Mouse (Mus musculus) MN1 (cell line): ENCODE data around the gene Gm45140.

Source experiments
- DNase-seq: peaks from one replicate; pipeline ENCODE4 v3.0.0-alpha.2; 2016; ENCODE audit warnings: low spot score

Gm45140 gene

DNA sequence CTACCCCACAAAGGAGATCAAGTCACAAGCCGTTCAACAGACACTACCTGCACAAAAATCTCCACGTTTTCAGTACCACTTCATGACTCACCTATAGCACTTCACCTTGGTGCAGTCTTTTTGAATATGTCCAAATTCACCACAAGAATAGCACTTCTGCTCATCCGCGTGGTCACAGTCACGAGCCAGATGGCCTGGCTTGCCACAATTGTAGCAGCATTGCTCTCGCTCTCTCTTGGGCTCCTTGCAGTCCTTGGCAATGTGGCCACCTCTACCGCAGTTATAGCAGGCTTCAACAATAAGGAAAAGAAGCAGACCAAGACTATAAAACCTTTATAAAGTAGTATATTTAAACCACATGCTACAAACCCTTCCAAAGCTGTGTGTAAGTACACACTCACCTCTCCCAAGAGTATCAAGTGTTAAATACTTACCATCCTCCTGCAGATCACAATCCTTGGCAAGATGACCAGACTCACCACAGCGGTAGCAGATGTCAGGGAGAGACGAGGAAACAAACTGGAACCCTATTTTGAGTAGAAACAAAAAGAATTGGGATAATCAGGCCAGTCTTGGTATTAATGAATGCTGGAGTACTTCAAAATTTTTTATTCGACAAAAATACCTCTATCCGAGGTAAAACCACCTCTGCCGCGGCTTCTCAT lies 9.6 kb upstream of the Gm45140 start:
- no peak for DNase-seq

GRCm38 (mm10) chr6:87842254-87842653 lies 6.7 kb upstream of the Gm45140 start:
- peak; percentile 45 for DNase-seq

GRCm38 (mm10) chr6:87841635-87842034 lies 6.0 kb upstream of the Gm45140 start:
- DNase-seq, result no peak

DNA sequence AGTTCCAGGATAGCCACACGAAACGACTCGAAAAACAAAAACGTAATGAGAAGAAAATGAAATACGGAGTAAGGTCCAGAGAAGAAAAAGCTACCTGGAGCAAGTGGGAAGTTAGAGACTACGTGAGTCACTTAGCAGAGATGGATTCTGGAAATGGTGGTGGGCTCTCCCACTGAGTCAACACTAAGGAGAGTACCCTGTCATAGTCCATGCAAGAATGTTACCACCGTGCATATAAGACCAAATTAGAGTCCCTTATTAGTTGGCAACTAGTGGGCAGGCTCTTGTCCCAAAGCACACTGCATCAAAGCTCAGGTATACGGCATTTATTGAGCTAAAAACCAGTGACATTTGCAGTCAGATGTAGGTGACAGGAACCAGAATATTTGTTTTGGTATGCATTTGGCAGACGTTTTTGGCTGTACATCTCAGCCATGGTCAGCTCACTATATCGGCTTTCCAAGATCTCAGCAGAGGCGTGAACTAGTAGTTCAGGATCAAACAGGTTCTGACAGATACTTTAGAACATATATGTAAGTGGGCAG lies 4.3 kb upstream of the Gm45140 start:
- DNase-seq, result no peak

GRCm38 (mm10) chr6:87838551-87839197 lies 3.1 kb upstream of the Gm45140 start, which contains the start of gene Isy1:
Gene Isy1 (minus strand): TSS chr6:87838798.
- DNase-seq, result peak; percentile 98

GRCm38 (mm10) chr6:87820366-87820765 lies 15.2 kb downstream of the Gm45140 start:
- no peak for DNase-seq

- no peak for DNase-seq
These were observed 21.1 kb downstream of the Gm45140 start for GRCm38 (mm10) chr6:87814486-87814885.

DNA sequence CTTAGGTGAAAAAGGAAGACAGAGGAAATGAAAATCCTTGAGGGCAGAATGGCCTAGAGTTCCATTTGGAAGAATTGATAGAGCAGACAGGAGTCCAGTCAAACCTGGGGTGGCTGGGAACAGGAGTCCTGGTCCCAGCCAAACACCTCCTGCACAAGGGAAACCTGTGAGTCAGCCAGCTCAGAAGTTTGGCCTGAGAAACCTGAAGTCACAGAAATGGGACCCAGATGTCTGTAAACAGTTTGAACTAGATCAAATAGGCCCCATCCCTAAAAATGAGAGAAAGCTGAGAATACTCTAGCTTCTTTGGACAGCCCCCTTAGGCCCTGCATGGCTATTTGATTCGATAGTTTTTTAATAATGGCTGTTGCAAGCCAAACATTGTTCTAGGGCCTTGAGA lies 22.9 kb downstream of the Gm45140 start:
- DNase-seq, result no peak

GRCm38 (mm10) chr6:87811675-87812338 lies 23.8 kb downstream of the Gm45140 start, which contains the start of gene Rab43:
Gene Rab43 (minus strand): TSS chr6:87812164.
- peak; percentile 92 for DNase-seq

DNA sequence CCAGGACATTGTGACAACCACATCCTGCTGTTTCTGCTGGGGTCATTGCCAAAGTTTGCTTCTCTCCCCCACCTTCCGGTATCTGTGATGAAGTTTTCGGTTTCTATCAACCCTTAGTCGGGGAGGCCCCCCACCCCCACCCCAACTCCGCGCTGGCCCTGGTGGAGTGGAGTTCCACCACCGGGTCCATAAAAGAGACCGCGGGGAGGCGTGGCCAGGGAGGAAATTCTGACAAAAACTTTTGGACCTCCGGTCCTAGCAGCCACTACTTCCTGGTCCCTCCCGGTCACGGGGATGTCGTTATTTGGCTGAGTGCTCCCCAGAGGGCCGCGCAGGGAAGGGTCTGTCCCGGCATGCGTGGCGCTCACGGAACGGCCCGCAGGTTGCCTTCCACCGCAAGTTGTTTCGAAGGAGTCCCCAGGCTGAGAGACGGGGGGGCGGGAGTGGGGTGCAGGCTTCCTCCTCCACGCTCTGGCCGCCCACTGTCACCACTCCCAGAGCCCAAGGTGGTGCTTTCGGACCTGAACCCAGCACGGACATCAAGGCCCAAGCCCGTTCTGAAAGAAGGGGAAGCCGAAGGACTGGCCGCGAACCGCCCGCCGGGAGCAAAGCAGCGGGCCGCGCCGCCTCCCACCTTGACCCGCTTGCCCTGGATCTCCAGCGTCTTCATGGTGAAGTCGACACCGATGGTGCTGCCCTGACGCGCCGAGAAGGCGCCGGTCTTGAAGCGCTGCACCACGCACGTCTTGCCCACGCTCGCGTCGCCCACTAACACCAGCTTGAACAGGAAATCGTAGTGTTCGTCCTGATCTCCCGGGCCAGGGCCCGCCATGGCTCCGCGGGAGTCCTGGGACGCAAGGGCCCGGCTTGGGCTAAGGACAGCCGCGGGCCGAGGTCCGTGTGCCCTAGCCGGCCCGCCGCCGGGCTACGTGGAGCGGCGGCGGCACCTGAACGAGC lies 24.6 kb downstream of the Gm45140 start:
- DNase-seq, result no peak

- no peak for DNase-seq
These were observed 25.3 kb downstream of the Gm45140 start for GRCm38 (mm10) chr6:87810311-87810710.

DNA sequence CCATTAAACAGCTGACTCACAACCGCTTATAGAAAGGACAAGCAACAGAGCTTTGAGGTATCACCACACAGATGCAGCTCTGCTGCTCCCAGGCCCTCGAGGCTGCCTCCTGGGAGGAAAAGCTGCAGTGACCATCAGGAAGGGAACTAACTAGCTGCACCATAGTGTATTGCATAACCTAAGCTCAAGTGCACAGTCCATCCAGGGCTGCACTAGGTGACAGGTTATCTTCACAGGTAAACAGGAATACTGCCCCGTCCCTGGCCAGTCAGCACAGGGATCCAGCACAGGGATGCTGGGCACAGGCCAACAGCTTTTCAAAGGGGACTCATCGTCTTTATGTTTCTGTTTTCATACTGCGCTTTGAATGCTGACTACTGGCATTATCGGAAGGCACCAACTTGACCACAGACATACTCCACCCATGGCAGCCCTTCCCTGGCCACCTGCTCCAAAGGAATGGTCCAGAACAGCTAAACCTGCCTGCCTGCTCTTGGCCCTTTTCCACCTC lies 25.9 kb downstream of the Gm45140 start:
- no peak for DNase-seq

GRCm38 (mm10) chr6:87809144-87809543 lies 26.5 kb downstream of the Gm45140 start:
- DNase-seq, result no peak

DNA sequence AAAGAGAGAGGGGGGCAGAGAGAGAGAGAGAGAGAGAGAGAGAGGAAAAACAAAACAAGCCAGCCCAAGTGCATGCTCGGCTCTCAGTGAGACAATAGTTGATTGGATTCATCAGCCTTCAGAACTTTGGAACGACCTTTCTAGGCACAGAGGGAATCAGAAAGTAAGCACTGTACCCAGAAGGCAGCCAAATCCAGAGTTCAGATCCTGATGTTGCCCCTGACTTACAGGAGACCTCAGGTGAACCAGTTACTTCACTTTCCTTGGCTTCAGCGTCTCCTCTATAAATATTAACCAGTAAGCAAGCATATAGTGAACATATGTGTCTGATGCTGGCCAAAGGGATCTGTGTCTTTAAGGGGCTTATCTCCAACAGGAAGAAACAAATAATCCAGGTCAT lies 27.1 kb downstream of the Gm45140 start:
- DNase-seq, result no peak

DNA sequence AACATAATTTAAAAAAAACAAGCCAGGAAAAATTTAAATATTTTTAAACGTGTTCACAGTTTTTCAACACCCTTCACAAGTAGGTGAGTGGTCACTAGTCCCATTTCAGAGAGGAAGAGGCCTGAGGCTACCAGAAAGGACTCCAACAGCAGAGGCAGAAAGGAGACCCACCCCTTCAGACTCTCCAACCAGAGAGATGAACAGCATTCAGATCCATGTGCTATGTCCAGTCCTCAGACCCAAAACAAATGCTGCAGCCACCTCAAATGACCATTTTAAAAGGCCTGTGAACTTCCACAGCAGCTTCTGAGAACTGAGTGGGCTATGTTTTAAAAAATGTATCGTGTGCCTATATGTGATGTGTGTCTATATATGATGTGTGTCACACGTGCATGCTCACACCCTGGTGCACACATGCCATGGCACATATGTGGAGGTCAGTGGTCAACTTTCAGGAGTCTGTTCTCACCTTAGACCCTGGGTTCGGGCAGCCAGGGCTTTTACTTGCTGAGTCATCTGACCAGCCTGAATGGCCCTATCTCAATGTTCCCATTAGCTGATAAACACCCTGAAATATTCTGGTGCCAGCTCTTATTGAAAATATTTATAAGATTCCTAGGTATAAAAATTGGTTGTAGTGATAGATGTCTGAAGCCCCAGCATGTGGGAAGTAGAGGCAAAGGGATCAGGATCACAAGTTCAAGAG lies 27.7 kb downstream of the Gm45140 start:
- no peak for DNase-seq

GRCm38 (mm10) chr6:87806857-87807256 lies 28.7 kb downstream of the Gm45140 start:
- no peak for DNase-seq

DNA sequence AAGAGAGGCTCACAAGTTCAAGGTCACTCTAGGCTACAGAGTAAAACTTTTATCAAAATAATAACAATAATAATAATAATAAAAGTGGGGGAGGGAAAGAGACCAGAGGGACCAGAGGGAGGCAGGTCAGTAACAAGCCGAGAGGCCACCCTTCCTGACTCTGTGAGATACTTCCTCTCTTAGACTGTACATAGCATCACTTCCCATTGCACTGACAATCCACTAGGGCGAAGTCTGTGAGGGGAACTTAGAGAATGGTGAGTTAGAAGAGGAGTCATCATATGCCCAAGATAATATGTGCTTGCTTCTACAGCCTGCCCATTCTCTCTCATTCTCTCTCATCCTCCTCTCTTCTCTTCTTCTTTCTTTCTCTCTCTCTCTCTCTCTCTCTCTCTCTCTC lies 29.6 kb downstream of the Gm45140 start:
- DNase-seq, result no peak

DNA sequence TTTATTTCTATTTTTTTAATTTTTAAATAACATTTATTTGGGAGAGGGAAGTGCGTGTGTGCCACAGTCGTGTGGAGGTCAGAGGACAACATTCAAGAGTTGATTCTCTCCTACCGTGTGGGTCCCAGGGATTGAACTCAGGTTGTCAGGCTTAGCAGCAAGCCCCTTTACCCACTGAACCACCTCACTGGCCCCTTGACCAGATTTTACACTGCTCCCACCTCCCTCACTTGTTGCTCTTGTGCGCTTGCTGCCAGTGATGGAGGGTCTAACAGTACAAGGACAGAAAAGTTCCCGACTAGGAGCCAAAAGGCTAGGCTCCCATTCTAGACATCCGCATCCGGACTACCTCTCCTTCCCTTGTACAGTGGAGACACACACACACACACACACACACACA lies 30.1 kb downstream of the Gm45140 start:
- no peak for DNase-seq

DNA sequence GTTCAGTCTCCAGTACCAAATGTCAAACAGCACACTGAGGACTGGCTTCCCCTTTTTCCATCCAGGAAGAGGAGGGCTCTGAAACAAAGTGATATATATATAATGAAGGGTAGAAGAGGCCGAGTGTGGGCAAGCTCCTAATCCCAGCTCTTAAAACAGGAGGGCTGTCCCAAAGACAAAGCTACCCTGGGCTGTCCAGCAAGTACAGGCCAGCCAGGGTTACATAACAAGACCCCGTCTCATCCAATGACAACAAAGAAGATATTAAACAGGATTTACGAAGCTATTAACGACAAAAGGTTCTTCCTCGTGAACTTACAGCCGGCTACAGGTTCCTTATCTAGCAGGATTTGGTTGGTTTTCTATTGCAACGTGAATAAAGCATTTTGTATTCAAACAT lies 30.7 kb downstream of the Gm45140 start:
- no peak for DNase-seq

- DNase-seq, result no peak
These were observed 31.6 kb downstream of the Gm45140 start for GRCm38 (mm10) chr6:87804036-87804435.

- no peak for DNase-seq
These were observed 33.1 kb downstream of the Gm45140 start for GRCm38 (mm10) chr6:87802462-87802861.
